Mouse (Mus musculus) G1E (cell line): ENCODE results near the gene Calhm1. TPM values are rescaled to one million over a fixed set of nuclear protein-coding genes. Genes with fewer than 3 reads are reported as not detected.

ENCODE experiments used
- ATAC-seq: 2 replicates; pipeline ENCODE4 v1.8.0; 2016; ENCODE audit warnings: mild to moderate bottlenecking; ENCODE audit not compliant: insufficient number of reproducible peaks, poor library complexity, low FRiP score, severe bottlenecking; ENCODE audit errors: extremely low read depth
- DNase-seq: peaks from one replicate; pipeline ENCODE4 v3.0.0; 2012; ENCODE audit warnings: low spot score
- H3K27me3 ChIP-seq: 2 replicates; pipeline ENCODE4 v1.6.1; 2012; ENCODE audit warnings: mild to moderate bottlenecking, low read length, inconsistent platforms; ENCODE audit not compliant: insufficient read depth
- H3K36me3 ChIP-seq: replicated peaks from 2 replicates; pipeline ENCODE3; 2012; ENCODE audit warnings: mild to moderate bottlenecking, inconsistent platforms
- H3K4me1 ChIP-seq: 2 replicates; pipeline ENCODE4 v1.6.1; 2012; ENCODE audit warnings: low read depth, low read length, inconsistent platforms, mixed read lengths; ENCODE audit not compliant: insufficient read depth
- H3K4me3 ChIP-seq: 2 replicates; pipeline ENCODE4 v1.5.1; 2012; ENCODE audit warnings: low read depth, mild to moderate bottlenecking, inconsistent platforms, low read length, moderate library complexity, mixed read lengths
- H3K9me3 ChIP-seq: replicated peaks from 2 replicates; pipeline ENCODE4 v1.6.1; 2012; ENCODE audit warnings: inconsistent platforms
- CTCF ChIP-seq: IDR thresholded peaks from 2 replicates; pipeline ENCODE4 v1.5.1; 2012; ENCODE audit warnings: low read depth, low read length, inconsistent platforms, mixed read lengths
- GATA1 ChIP-seq: IDR thresholded peaks from 2 replicates; pipeline ENCODE4 v1.6.1; 2012; ENCODE audit warnings: borderline replicate concordance, low read length, inconsistent platforms, mixed read lengths
- GATA2 ChIP-seq: IDR thresholded peaks from 2 replicates; pipeline ENCODE4 v1.6.1; 2012; ENCODE audit warnings: low read depth, low read length, inconsistent platforms, borderline replicate concordance
- POLR2AphosphoS5 ChIP-seq: IDR thresholded peaks from 2 replicates; pipeline ENCODE4 v1.6.1; 2012; ENCODE audit warnings: low read depth, low read length, inconsistent platforms; ENCODE audit not compliant: insufficient replicate concordance
- TAL1 ChIP-seq: conservative IDR thresholded peaks from 2 replicates; pipeline ENCODE4 v1.6.1; 2012; ENCODE audit warnings: low read depth, low read length, inconsistent platforms, mixed read lengths
- polyA plus RNA-seq: library from polyadenylated mRNA; stranded (reverse); fragments of >175 nt; gene quantifications from 2 replicates; pipeline ENCODE4 v1.2.3, GENCODE M21; 2012
- total RNA-seq, 2 experiments: library from RNA; stranded (forward) in 1 of 2; stranded (reverse) in 1 of 2; fragments of 200-1000 nt in 1 of 2; fragments of >200 nt in 1 of 2; fragmentation: Nextera tagmentation in 1 of 2; gene quantifications; 2 replicates each; pipeline ENCODE4 v1.2.3; 2014 to 2017

The Calhm1 gene
- total and polyA plus RNA-seq, 3 experiments = not detected

DNA sequence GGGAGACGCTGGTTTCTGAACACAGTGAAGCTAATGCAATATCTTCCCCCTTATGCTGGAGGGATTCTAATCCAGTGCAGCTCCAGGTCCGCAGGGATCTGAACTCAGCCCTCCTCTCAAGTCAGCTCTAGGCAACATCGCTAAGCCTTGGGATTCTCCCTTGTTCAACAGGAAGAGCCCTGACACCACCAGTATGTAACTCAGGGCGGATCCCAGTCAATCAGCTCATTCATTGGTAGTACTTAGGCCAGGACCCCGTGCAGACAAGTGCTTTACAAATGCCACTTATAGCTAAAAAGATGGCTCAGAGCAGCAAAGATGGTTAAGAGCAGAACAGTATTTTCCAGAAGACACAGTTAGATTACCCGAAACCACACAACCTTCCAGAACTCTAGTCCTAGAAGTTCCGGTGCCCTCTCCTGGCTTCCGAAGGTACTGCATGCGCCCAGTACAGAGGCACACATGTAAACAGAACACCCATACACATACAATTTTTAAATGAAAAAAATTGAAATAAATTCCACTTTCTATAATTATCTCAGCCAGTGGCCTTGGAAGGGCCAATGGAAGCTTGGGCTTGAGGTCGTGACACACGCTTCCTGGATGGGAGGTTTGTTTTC lies 24.8 kb upstream of the Calhm1 start:
- Histone ChIP-seq H3K9me3 (no peaks in the 10 kb centered on the region), H3K4me3 (no peak overlapping the region), H3K4me1 (peaks cover 10% of the 10 kb centered on the region; the same call in 1 of the 2 replicates), H3K27me3 (peaks cover 4% of the 10 kb centered on the region; the same call in 1 of the 2 replicates), H3K36me3 (no peaks in the 10 kb centered on the region)
- ATAC-seq (peak; percentile 54), DNase-seq (peak; percentile 26)
- TF ChIP-seq TAL1 (no peak), CTCF (peak; percentile 89), GATA2 (no peak), GATA1 (no peak), POLR2AphosphoS5 (no peak)

DNA sequence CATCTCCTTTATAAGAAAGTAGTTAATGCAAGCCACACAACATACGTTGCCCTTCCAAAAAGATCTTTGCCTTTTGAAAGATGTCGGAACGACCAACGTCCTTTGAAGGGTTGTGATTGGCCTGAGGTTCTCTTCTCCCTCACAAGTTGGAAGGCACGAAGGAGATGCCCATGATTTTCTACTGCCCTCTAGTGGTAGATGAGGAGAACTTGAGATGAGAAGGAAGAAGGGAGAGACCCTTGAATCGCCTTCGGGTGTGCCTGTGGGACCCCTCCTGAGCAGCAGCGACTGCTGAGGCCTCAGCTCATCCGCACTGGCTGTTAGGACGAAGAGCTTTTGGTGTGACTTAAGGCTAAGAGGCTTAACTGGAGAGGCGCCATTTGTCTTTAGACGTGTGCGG lies 24.2 kb upstream of the Calhm1 start:
- Histone ChIP-seq H3K36me3 (no peaks in the 10 kb centered on the region), H3K27me3 (peaks cover 4% of the 10 kb centered on the region; the same call in 1 of the 2 replicates), H3K4me3 (no peak overlapping the region), H3K9me3 (no peaks in the 10 kb centered on the region), H3K4me1 (peaks cover 10% of the 10 kb centered on the region; the same call in 1 of the 2 replicates)
- TF ChIP-seq TAL1 (no peak), CTCF (peak; percentile 60)
- ATAC-seq (no peak), DNase-seq (peak; percentile 47)

DNA sequence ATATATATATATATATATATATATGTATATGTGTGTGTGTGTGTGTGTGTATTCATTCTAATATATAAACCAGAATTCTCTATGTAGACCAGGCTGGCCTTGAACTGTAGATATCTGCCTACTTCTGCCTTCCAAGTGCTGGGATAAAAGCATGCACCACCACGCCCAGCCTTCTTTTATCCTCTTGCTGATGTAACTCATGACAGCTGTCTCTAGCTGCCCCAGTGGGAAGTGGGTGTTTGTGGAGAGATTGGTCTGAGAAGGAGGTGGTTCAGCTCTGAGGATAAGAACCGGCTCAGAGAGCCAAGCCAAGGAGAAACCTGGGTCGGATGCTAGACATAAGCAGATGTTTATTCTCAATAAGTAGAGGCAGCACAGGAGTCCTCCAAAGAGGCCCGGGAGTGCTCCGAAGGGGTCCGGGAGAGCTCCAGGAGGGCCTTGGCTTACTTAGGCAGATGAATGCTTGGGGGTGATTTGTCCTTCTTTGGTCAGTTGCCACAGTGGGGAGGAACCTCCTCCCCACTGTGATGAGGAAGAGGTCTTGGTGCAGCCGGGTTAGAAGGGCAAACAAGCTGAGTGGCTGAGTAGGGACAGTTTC lies 23.7 kb upstream of the Calhm1 start:
- Histone ChIP-seq H3K4me1 (peaks cover 10% of the 10 kb centered on the region; the same call in 1 of the 2 replicates), H3K36me3 (no peaks in the 10 kb centered on the region), H3K4me3 (no peak overlapping the region), H3K9me3 (no peaks in the 10 kb centered on the region), H3K27me3 (peaks cover 4% of the 10 kb centered on the region; the same call in 1 of the 2 replicates)
- ATAC-seq (no peak), DNase-seq (no peak)
- TF ChIP-seq GATA2 = no peak
- TF ChIP-seq GATA1 = no peak
- no peak for TF ChIP-seq TAL1
- TF ChIP-seq CTCF = no peak
- TF ChIP-seq POLR2AphosphoS5 = no peak

DNA sequence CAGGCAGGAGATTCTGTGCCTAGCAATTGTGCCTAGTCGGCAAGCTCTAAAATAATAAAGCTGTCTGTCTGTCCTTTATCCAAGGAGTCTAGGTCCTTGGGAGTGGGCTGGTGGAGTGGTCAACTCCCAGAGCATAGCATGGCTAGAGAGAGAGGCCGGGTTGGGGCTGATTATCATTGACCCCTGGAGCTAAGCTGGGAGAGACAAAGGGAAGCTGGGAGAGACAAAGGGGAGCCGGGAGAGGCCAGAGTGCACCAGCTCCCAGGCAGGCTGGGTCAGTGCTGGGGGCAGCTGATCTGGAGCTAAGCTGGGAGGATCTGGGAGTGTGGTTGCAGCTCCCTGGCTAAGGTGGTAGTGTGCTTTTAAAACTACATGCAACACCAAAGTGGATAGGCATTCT lies 22.7 kb upstream of the Calhm1 start:
- no peak overlapping the region for H3K4me3 ChIP-seq
- H3K9me3 ChIP-seq = no peaks in the 10 kb centered on the region
- no peaks in the 10 kb centered on the region for H3K36me3 ChIP-seq
- TF ChIP-seq GATA2 (no peak), TAL1 (no peak)
- ATAC-seq (no peak), DNase-seq (no peak)
- peaks cover 4% of the 10 kb centered on the region; the same call in 1 of the 2 replicates for H3K27me3 ChIP-seq
- peaks cover 10% of the 10 kb centered on the region; the same call in 1 of the 2 replicates for H3K4me1 ChIP-seq

DNA sequence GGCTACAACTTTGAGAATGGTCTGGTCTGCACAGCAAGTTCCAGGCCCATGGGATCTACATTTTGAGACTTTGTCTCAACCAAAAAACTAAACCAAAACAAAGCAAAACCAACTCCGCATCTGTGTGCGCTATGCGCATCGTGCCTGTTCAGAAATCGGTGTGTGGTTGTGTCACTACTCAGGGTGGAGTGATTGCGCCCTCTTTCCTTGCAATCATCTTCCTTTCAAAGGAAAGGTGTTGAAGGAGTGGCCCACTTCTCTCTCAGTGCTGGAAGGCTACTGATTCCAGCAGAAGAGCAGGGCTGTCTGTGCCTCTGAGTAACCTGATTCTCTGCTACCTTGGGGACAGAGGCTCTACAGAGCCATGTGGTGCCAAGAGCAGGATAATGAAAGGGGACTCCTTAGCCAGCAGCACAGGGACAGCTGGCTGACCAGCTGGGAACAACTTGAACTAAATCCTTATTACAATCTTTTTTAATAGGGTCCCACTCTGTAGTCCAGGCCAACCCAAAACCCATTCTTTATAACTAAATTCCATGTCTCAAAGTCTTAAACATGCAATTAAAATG lies 19.2 kb upstream of the Calhm1 start:
- H3K36me3 ChIP-seq = no peaks in the 10 kb centered on the region
- no peak for TF ChIP-seq GATA2
- TF ChIP-seq POLR2AphosphoS5 = no peak
- TF ChIP-seq GATA1 = no peak
- TF ChIP-seq TAL1 = no peak
- TF ChIP-seq CTCF = no peak
- ATAC-seq (no peak), DNase-seq (no peak)
- H3K4me1 ChIP-seq = 0 out of 2 replicates have a peak, but pooled peaks cover 4% of the 10 kb centered on the region
- H3K4me3 ChIP-seq = no peak overlapping the region
- no peaks in the 10 kb centered on the region for H3K9me3 ChIP-seq
- H3K27me3 ChIP-seq = peaks cover 4% of the 10 kb centered on the region; the same call in 1 of the 2 replicates

DNA sequence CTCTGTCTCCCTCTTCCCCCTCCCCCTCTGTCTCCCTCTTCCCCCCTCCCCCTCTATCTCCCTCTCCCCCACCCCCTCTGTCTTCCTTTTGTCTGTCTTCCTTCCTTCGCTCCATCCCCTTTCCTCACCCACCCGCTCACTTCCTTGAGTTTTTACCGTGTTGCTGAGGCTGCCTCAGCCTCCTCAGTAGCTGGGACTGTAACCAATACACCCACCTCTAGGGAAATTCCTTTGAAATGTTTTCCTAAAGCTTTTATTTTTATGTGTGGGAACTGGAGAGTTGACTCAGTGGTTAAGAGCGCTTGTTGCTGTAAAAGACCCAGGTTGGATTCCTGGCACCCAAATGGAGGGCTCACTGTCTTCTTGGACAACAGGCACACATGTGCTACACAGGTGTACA lies 17.6 kb upstream of the Calhm1 start:
- DNase-seq = no peak
- Histone ChIP-seq H3K36me3 (no peaks in the 10 kb centered on the region), H3K27me3 (peaks cover 11% of the 10 kb centered on the region; the same call in 1 of the 2 replicates), H3K4me1 (no peaks in the 10 kb centered on the region; the same call in 1 of the 2 replicates), H3K4me3 (no peak overlapping the region), H3K9me3 (no peaks in the 10 kb centered on the region)
- TF ChIP-seq GATA2 (no peak), POLR2AphosphoS5 (no peak), CTCF (no peak), TAL1 (no peak), GATA1 (no peak)
- no peak for ATAC-seq

DNA sequence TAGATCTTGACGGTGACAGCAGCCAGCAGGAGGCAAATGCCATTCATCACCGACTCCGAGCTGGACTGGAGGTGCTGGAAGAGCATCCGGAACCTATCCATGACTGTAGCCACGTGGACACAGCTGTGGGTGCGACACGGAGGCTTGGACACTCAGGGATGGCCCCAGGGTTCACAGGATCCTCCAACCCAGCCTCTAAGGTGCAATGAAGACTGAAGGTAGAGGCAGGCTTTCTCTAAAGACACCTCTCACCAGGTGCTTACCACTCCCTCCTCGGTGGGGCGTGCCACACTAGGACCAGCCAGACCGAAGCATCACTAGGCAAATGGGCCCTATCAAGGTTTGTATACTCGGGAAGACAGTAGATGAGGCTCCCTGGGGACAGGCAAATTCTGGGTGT lies 13.6 kb upstream of the Calhm1 start, which contains the start of gene Calhm3:
Calhm3 (minus strand) TSS at position 101 of the 400 bp plus-strand sequence.
- no peaks in the 10 kb centered on the region for H3K9me3 ChIP-seq
- no peak for ATAC-seq

More for the DNA sequence above, 13.6 kb upstream of the Calhm1 start, which contains the start of gene Calhm3:
- TF ChIP-seq CTCF = no peak
- Histone ChIP-seq H3K4me1 (no peaks in the 10 kb centered on the region; the same call in 1 of the 2 replicates), H3K27me3 (peaks cover 33% of the 10 kb centered on the region), H3K36me3 (no peaks in the 10 kb centered on the region), H3K4me3 (no peak within 1 kb of the TSS)
- DNase-seq = no peak
